ENCODE assay signal across 9 mouse cellular contexts in genomic region chr10:14055533-14055981, GRCm38 (mm10).
A peak's percentile ranks its signal among the peaks of the same experiment; 100 is the strongest.
DNase-seq lines count a peak whose midpoint lies in the region; ATAC-seq lines count a peak whose summit lies in the region.
"Had no signal": no experiment of that assay in that cellular context is flagged by ENCODE, and none has a peak within 500 bp of the region (broad histone marks: within the 10 kb centered on the region; RNA-seq: fewer than 3 reads in every experiment).

No protein-coding gene starts in this region.

- H3K9me3 ChIP-seq in hindbrain, embryonic 11.5 days (ENCODE audit: control insufficient read depth, low read length), result no peaks in the 10 kb centered on the region
- no peaks in the 10 kb centered on the region for H3K9me3 ChIP-seq in hindbrain, embryonic 10.5 days
- no peaks in the 10 kb centered on the region for H3K9me3 ChIP-seq in midbrain, embryonic 12.5 days
- H3K9me3 ChIP-seq: limb, embryonic 12.5 days had no signal

- H3K9ac ChIP-seq in hindbrain, embryonic 11.5 days (ENCODE audit: low read depth, low read length), result no peak overlapping the region
- H3K9ac ChIP-seq in midbrain, embryonic 12.5 days (replicated peaks), result no peak overlapping the region
- H3K9ac ChIP-seq: limb, embryonic 12.5 days had no signal

- peak; percentile 48 for DNase-seq in hindbrain, embryonic 11.5 days (ENCODE audit: low spot score)
- DNase-seq in hindbrain, embryonic 10.5 days (ENCODE audit: low spot score), result no peak
- DNase-seq in MN1 (ENCODE audit: low spot score), result peak; percentile 78
- peak; percentile 31 for DNase-seq in embryo, embryonic 11.5 days (ENCODE audit: low read depth, low spot score)
- DNase-seq in heart, postnatal 4 days, result peak; percentile 33
- no peak for DNase-seq in ovary, postnatal 36 days (ENCODE audit: low spot score)
- no peak for DNase-seq in T-cell, adult 2 months (ENCODE audit: low spot score)

- H3K4me3 ChIP-seq in hindbrain, embryonic 11.5 days (ENCODE audit: low read depth, low read length), result no peak overlapping the region
- H3K4me3 ChIP-seq in hindbrain, embryonic 10.5 days, result no peak overlapping the region
- no peak overlapping the region for H3K4me3 ChIP-seq in midbrain, embryonic 12.5 days
- H3K4me3 ChIP-seq: limb, embryonic 12.5 days had no signal

- H3K27ac ChIP-seq in hindbrain, embryonic 11.5 days (ENCODE audit: low read depth, low read length), result no peak overlapping the region
- H3K27ac ChIP-seq in hindbrain, embryonic 10.5 days, result no peak overlapping the region
- H3K27ac ChIP-seq in midbrain, embryonic 12.5 days (replicated peaks), result 0 out of 2 replicates have a peak overlapping the region, but pooled peaks have one; percentile 0
- H3K27ac ChIP-seq: limb, embryonic 12.5 days had no signal

- no peaks in the 10 kb centered on the region for H3K36me3 ChIP-seq in hindbrain, embryonic 11.5 days (ENCODE audit: control insufficient read depth, insufficient read depth, low read length)
- no peaks in the 10 kb centered on the region for H3K36me3 ChIP-seq in hindbrain, embryonic 10.5 days
- no peaks in the 10 kb centered on the region for H3K36me3 ChIP-seq in midbrain, embryonic 12.5 days
- H3K36me3 ChIP-seq: limb, embryonic 12.5 days had no signal

- no peak overlapping the region for H3K4me2 ChIP-seq in hindbrain, embryonic 11.5 days (replicated peaks; ENCODE audit: low read depth, low read length)
- no peak overlapping the region for H3K4me2 ChIP-seq in midbrain, embryonic 12.5 days (replicated peaks)
- H3K4me2 ChIP-seq: limb, embryonic 12.5 days had no signal

- H3K27me3 ChIP-seq in hindbrain, embryonic 11.5 days (ENCODE audit: control insufficient read depth, insufficient read depth, low read length), result no peaks in the 10 kb centered on the region
- no peaks in the 10 kb centered on the region for H3K27me3 ChIP-seq in hindbrain, embryonic 10.5 days (ENCODE audit: insufficient read depth, poor library complexity, severe bottlenecking)
- H3K27me3 ChIP-seq in midbrain, embryonic 12.5 days, result peaks cover 6% of the 10 kb centered on the region; the same call in 1 of the 2 replicates

- H3K4me1 ChIP-seq in hindbrain, embryonic 11.5 days (replicated peaks; ENCODE audit: control insufficient read depth, insufficient read depth, low read length), result peaks cover 8% of the 10 kb centered on the region; the same call in 1 of the 2 replicates
- peaks cover 27% of the 10 kb centered on the region for H3K4me1 ChIP-seq in hindbrain, embryonic 10.5 days (replicated peaks)
- peaks cover 25% of the 10 kb centered on the region for H3K4me1 ChIP-seq in midbrain, embryonic 12.5 days

- WGBS in hindbrain, embryonic 11.5 days, result 34% methylated on average over 9 of the region's 9 CpGs
- 42% methylated on average over 9 of the region's 9 CpGs for WGBS in hindbrain, embryonic 10.5 days
- 25% methylated on average over 9 of the region's 9 CpGs for WGBS in midbrain, embryonic 12.5 days

- peak; percentile 65 for ATAC-seq in hindbrain, embryonic 11.5 days (ENCODE audit: low FRiP score)
- peak; percentile 28; the same call in 1 of the 2 replicates for ATAC-seq in midbrain, embryonic 12.5 days (ENCODE audit: low FRiP score, low read depth)

Comparison
In these comparisons a context has a peak if more than half of its experiments do, and no peak if none do; other contexts are left out.
1. DNase-seq: peak in hindbrain, embryonic 11.5 days (single experiment), MN1 (single experiment), embryo, embryonic 11.5 days (single experiment) and heart, postnatal 4 days (single experiment); none in hindbrain, embryonic 10.5 days (single experiment), ovary, postnatal 36 days (single experiment) and T-cell, adult 2 months (single experiment).